In the genomic region with DNA sequence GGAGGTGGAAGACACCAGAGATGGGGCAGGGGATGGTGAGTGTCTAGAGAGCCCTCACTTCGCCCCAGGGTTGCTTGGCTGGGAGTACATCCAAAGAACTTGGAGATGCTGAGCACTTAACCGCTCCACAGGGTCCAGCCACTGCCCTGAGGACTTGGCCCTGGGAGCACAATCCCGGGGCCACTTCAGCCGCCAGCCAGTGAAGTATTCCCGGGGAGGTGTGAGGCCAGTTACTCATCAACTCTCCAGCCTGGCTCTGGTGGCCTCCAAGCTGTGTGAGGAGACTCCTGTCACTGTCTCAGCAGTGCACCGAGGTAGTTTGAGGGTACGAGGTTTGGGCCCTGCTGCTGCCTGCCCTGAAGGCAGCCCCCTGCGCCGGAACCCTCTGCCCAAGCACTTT, we compare ENCODE assay signal across 21 mouse cellular contexts. TPM values are rescaled to one million over a fixed set of nuclear protein-coding genes. Genes with fewer than 3 reads are reported as not detected.
DNase-seq lines count a peak whose midpoint lies in the region.
"Had no signal": no experiment of that assay in that cellular context is flagged by ENCODE, and none has a peak within 500 bp of the region (broad histone marks: within the 10 kb centered on the region; RNA-seq: fewer than 3 reads in every experiment).

No protein-coding gene starts in this region.

- no peak overlapping the region for H3K27ac ChIP-seq in hindbrain, embryonic 10.5 days
- H3K27ac ChIP-seq: embryonic facial prominence, embryonic 15.5 days; forebrain, embryonic 10.5 days; gastrocnemius, adult 2 months; heart, embryonic 15.5 days; hindbrain, embryonic 15.5 days had no signal

- no peak overlapping the region for H3K4me3 ChIP-seq in hindbrain, embryonic 10.5 days
- H3K4me3 ChIP-seq: embryonic facial prominence, embryonic 15.5 days; erythroblast, embryonic 14.5 days; forebrain, embryonic 10.5 days; gastrocnemius, adult 2 months; heart, embryonic 15.5 days; hindbrain, embryonic 15.5 days had no signal

- H3K27me3 ChIP-seq in hindbrain, embryonic 10.5 days (ENCODE audit: insufficient read depth, poor library complexity, severe bottlenecking) = 0 out of 2 replicates have a peak, but pooled peaks cover 15% of the 10 kb centered on the region
- H3K27me3 ChIP-seq: embryonic facial prominence, embryonic 15.5 days; heart, embryonic 15.5 days; hindbrain, embryonic 15.5 days had no signal

- peaks cover 63% of the 10 kb centered on the region for H3K36me3 ChIP-seq in hindbrain, embryonic 10.5 days

- H3K4me1 ChIP-seq in hindbrain, embryonic 10.5 days (replicated peaks) = peaks cover 56% of the 10 kb centered on the region

- DNase-seq in cerebellum, adult 9-11 months = peak; percentile 4
- no peak for DNase-seq in cerebellum, adult 9-10 months
- DNase-seq in kidney, adult 8-10 months = peak; percentile 79 to 82
- peak; percentile 76 for DNase-seq in kidney, postnatal 14 days
- peak; percentile 67 for DNase-seq in yolk sac, embryonic 10.5 days (ENCODE audit: low spot score)
- DNase-seq in hindbrain, embryonic 10.5 days (ENCODE audit: low spot score) = no peak
- no peak for DNase-seq in spleen, adult 12 weeks (ENCODE audit: low spot score)
- DNase-seq: adrenal gland, adult 2 months; adrenal gland, postnatal 25 days; B cell, adult 2 months; cerebellum, adult 18-20 months; cerebellum, postnatal 14 days; embryo, embryonic 11 days; gastrocnemius, adult 2 months; gastrocnemius, postnatal 25 days; heart, postnatal 14 days had no signal

- H3K9me3 ChIP-seq in hindbrain, embryonic 10.5 days = no peaks in the 10 kb centered on the region
- H3K9me3 ChIP-seq: embryonic facial prominence, embryonic 15.5 days; forebrain, embryonic 10.5 days; heart, embryonic 15.5 days; hindbrain, embryonic 15.5 days had no signal

- 83% methylated on average over 9 of the region's 9 CpGs for WGBS in hindbrain, embryonic 10.5 days

RNA-seq across cellular contexts. Expression of a gene that starts 1.8 kb away (rescaled TPM):
- polyA plus RNA-seq in hindbrain, embryonic 10.5 days (2016; fragmentation: Nextera tagmentation; extraction: Ambion mirVana) = 0.63 and 0.73 TPM in 2 replicates

RNA-seq across cellular contexts. Expression of a gene that starts 11.8 kb away (rescaled TPM):
- 39.8 and 49.9 TPM in 2 replicates for polyA plus RNA-seq in hindbrain, embryonic 10.5 days (2016; fragmentation: Nextera tagmentation; extraction: Ambion mirVana)

RNA-seq across cellular contexts. Expression of a gene that starts 12.0 kb away (rescaled TPM):
- 10.4 and 16.5 TPM in 2 replicates for polyA plus RNA-seq in hindbrain, embryonic 10.5 days (2016; fragmentation: Nextera tagmentation; extraction: Ambion mirVana)

RNA-seq across cellular contexts. Expression of a gene that starts 29.5 kb away (rescaled TPM):
- polyA plus RNA-seq in hindbrain, embryonic 10.5 days (2016; fragmentation: Nextera tagmentation; extraction: Ambion mirVana) = 31.5 and 33.1 TPM in 2 replicates

RNA-seq across cellular contexts. Expression of a gene that starts 29.5 kb away (rescaled TPM):
- polyA plus RNA-seq in hindbrain, embryonic 10.5 days (2016; fragmentation: Nextera tagmentation; extraction: Ambion mirVana) = 61.1 and 61.6 TPM in 2 replicates

Comparison
In these comparisons a context has a peak if more than half of its experiments do, and no peak if none do; other contexts are left out.
1. DNase-seq: peak in cerebellum, adult 9-11 months (single experiment), kidney, adult 8-10 months (2 of 2), kidney, postnatal 14 days (single experiment) and yolk sac, embryonic 10.5 days (single experiment); none in cerebellum, adult 9-10 months (single experiment), hindbrain, embryonic 10.5 days (single experiment) and spleen, adult 12 weeks (single experiment).